Mouse (Mus musculus): ENCODE data around the gene Chchd4.
"Not testable (repeated sequence)": the region's sequence is repeated elsewhere in the genome, so short reads cannot be mapped to it uniquely, and the experiment has no call there.

Gene Chchd4

GRCm38 (mm10) chr6:91474441-91475190, 1.3 kb upstream of the Chchd4 start:
- DNase-seq (ENCODE audit: low spot score in 2 of 2): peak in 1 of 2 experiments; percentile 49

DNA sequence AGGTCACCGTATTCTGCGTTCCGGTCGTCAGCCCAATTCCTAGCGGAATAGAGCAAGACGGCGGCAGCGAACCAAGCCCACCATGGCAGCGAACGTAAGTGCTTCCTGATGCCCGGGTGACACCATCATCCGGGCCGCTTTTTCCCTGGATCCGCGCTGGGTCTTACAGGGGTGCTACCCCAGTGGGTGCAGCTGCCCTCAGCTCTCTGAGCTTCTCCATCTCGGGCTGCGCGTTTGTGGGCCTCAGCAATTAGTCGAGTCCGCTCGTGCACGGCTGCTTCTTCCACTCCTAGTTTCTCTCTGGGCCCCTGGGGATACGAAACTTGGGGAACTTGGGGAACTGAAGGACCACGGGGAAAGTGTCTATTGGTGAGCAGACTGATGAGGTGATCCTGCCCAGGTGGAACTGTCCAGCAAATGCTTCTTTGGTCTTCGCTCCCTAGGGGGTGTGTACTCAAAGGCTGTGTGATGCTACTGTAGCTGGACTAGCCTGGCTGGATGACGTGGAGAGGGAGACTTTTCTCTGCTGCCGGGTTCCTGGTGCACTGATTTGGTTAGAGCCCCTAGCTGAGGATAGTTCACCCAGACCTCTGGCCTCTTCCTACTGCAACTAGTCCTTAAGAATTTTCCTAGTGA, 577 bp upstream of the Chchd4 start:
- no peak for DNase-seq (ENCODE audit: low spot score in 2 of 2)

DNA sequence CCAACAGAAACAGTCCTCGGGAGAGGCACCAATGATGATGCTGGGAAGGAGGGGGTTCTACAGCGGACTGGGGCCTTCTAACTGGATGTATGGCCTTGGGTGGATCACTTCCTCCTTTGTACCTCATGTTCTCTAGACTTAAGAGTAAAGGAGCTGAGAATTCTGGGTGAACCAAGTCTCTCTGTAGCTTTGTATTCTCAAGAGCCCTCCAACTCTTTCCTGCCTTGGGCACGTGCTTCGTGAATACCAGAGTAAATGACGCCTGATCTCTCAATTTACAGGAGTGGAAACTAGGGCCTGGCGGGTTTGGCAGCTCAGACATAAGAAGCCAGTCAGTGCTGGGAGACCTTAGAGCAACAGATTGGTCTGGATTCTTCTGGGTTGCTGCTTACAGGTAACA, 1.0 kb downstream of the Chchd4 start:
- DNase-seq (ENCODE audit: low spot score in 2 of 2): no peak

DNA sequence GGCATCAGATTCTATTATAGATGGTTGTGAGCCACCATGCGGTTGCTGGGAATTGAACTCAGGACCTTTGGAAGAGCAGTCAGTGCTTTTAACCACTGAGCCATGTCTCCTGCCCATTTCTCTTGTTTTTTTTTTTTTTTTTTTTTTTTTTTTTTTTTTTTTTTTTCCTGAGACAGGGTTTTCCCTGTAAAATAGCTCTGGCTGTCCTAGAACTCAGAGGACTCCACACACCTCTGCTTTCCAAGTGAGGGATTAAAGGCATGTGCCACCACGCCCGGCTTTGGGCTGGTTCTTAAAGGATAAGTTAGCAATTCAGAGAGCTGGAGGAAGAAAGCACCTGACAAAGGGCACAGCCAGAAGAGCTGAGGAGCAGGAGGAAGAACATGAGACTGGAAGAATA, 1.9 kb downstream of the Chchd4 start:
- DNase-seq (ENCODE audit: low spot score in 2 of 2): not testable (repeated sequence)

DNA sequence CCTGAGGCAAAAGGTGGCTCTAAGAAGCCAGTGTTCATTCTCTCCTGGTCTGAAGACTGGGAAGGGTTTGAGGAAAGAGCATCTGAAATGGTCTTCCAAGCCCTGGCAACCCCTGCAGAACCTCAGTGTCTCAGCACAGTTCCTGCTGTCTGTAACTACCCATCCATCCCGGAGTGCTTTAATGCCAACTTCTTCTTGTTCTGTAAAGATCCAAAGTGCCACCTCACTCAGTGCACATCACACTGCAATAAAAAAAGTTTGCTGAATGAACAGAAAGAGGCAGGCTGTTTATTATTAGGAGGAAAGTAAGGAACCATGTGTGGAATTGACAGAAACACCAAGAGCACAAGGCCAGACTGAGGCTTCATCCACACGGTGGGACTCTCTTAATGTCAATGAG, 2.6 kb downstream of the Chchd4 start:
- DNase-seq (ENCODE audit: low spot score in 2 of 2): no peak

GRCm38 (mm10) chr6:91467106-91467505, 6.2 kb downstream of the Chchd4 start:
- DNase-seq (ENCODE audit: low spot score in 2 of 2): no peak

DNA sequence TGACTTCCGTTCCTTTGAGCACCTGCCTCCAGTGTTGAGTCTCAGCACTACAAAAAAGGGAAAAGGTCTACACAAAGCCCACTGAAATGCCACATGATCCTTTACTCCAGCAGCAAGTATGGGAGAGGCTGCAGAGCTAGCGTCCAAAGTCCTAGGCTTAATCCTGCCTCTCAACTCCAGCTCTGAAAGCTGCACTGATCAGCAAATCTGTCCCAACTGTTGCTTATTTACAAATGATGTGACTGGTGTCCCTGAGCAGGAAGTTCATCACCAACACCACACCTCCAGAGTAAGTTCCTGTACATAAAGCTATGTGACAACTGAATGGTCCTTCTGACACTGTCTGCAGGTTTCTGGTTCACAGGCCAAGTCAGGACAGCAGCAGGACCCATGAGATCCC, 7.6 kb downstream of the Chchd4 start:
- no peak for DNase-seq (ENCODE audit: low spot score in 2 of 2)

DNA sequence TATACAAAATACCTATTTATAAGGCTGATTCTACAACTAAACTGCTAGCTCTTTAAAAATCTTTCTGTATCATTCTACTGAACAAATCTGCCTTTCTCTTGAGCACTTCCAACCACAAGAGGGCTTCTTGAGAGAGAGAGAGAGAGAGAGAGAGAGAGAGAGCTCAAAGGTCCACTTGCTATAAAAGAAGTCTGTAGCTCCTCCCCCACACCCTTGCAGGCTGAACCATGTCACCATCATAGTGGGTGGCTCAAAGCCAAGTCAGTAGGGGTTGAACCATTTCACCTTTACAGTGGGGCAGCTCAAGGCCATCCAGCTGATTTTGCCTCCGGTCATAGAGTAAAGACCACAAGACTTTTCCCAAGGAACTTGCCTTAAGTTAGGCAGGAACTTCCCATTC, 13.9 kb downstream of the Chchd4 start:
- no peak for DNase-seq (ENCODE audit: low spot score in 2 of 2)

DNA sequence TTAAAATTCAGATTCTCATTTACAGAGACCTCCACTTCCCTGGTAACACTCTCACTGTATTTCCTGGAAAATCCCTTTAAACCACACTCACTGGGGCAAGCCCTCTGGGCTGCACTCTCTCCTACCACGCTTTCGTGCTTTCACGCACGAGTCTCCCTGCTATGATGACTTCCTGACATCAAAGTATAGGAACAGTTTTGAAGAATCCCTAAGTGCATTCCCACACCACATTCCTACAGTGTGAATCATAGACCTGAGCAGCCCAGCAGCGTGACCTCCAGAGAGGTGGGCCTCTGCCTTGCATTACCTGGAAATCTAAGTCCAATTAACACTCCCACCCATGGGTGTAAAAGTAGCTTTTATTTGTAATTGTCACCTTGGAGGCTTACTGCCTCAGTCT, 18.8 kb downstream of the Chchd4 start:
- DNase-seq (ENCODE audit: low spot score in 2 of 2): no peak

- DNase-seq (ENCODE audit: low spot score in 2 of 2): no peak
These were observed 21.3 kb downstream of the Chchd4 start for GRCm38 (mm10) chr6:91452056-91452455.

GRCm38 (mm10) chr6:91449472-91450225, 23.7 kb downstream of the Chchd4 start:
- DNase-seq (ENCODE audit: low spot score in 2 of 2): no peak

- no peak for DNase-seq (ENCODE audit: low spot score in 2 of 2)
These were observed 28.0 kb downstream of the Chchd4 start for GRCm38 (mm10) chr6:91445316-91445715.

GRCm38 (mm10) chr6:91441145-91441662, 32.1 kb downstream of the Chchd4 start:
- DNase-seq (ENCODE audit: low spot score in 2 of 2): no peak

DNA sequence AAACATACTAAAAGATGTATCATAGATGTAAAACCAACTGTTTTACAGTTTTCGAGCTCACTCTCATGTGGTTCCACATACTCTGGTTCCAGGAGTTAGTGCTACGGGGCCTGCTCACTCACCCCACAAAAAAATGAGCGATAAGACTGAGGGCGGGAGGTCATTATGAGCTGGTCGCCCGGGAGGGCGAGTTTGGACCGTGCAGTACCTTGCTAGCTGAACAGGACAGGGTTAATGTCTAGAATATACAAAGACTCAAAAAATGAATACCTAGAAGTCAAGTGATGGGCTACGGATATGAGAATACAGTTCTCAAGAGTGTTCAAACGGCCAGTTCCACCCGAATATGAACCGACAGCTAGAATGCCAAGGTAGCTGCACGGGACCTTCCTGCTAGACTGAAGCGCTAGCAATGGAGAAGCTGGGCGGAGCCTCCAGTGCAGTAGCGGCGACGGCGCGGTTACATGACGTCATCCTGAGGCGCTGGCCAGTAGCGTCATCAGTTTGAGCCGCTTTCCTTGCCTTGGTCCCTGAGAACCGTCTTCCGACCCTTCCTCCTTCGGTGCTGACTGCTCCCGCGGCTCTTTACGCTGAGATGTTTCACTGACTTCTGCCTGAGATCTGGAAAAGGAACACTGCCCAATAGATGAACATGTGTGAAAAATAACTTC, 32.7 kb downstream of the Chchd4 start:
- DNase-seq (ENCODE audit: low spot score in 2 of 2): peak; percentile 94 to 97

- DNase-seq (ENCODE audit: low spot score in 2 of 2): no peak
These were observed 49.2 kb downstream of the Chchd4 start for GRCm38 (mm10) chr6:91424151-91424550.

DNA sequence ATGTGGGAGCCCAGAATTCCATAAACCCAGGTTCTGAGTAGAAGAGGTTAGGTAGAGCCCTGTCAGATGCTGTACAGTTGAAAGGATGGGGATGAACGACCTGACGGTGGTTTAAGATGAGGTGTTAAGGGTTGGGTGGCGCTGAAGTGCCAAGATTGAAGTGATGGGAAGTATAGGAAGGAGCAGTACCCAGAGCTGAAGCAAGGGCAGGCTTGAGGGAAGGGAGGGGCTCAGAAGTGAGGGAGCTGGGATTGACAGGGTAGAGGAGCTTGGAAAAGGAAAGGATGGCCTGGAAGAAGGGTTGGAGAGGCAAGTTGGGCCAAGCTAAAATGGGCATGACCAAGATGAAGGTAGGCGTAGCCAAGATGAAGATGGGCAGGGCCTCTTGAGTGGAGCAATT, 51.7 kb downstream of the Chchd4 start:
- DNase-seq (ENCODE audit: low spot score in 2 of 2): no peak

DNA sequence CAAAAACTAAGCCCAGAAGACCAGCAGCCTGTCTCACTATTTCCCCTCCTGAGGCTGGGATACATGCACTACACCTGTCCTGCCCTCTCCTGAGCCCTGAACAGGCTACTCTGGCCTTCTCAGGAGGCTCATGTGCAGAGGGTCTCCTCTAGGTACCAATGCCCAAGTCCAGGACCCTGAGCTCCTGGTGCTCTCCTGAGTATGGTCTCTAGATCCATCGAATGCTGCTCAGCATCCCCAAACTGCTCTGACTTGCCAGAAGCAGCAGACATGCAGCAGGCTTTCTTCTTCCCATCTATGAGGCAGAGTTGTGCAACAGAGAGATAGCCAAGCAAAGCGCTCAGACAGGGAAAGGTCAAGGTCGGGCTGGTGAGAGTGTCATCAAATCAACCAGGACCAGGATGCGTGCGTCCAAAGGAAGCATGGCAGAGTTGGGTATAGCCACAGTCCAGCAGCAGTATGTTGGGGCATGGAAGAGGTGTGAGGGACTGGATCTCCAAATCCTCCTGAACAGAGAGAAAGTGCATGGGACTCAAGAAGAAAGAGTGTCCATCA, 56.0 kb downstream of the Chchd4 start:
- no peak for DNase-seq (ENCODE audit: low spot score in 2 of 2)

GRCm38 (mm10) chr6:91416146-91416545, 57.2 kb downstream of the Chchd4 start:
- DNase-seq (ENCODE audit: low spot score in 2 of 2): no peak

DNA sequence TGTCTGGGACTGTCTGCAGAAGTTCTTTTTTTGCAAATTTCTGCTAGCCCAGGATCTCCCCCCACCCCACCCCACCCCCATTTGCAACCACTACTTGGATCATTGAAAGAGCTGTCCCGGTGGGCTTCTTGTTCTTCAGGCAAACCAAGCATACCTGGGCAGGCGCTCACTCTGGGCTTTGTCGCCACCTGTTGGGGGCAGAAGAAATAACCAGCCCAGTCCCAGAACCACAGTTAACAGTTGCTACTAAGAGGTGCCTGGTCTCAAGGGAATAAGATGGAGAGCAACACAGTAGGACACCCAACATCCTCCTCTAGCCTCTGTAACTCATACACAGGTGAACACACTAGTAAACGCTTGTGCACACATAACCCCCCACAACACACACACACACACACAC, 58.5 kb downstream of the Chchd4 start:
- DNase-seq (ENCODE audit: low spot score in 2 of 2): peak in 1 of 2 experiments; percentile 15
